Mouse (Mus musculus): ENCODE results near the gene Slamf8. TPM values are rescaled to one million over a fixed set of nuclear protein-coding genes. Genes with fewer than 3 reads are reported as not detected.

The Slamf8 gene
- total RNA-seq, 2 experiments from 2014 or later = 0.25 TPM; not detected in 1

GRCm38 (mm10) chr1:172546062-172546461, 44.3 kb downstream of the Slamf8 start:
- no peak for DNase-seq (ENCODE audit: low spot score)
- intact Hi-C loops (cut with DNase I) = no loop called here

- DNase-seq (ENCODE audit: low spot score) = no peak
- intact Hi-C loops (cut with DNase I) = no loop called here
Measured at GRCm38 (mm10) chr1:172540283-172540820, 50.0 kb downstream of the Slamf8 start.

GRCm38 (mm10) chr1:172539827-172540226, 50.5 kb downstream of the Slamf8 start:
- DNase-seq (ENCODE audit: low spot score) = no peak
- intact Hi-C loops (cut with DNase I) = no loop called here

- no peak for DNase-seq (ENCODE audit: low spot score)
- intact Hi-C loops (cut with DNase I) = no loop called here
Measured at GRCm38 (mm10) chr1:172535116-172535515, 55.3 kb downstream of the Slamf8 start.

GRCm38 (mm10) chr1:172532551-172532950, 57.8 kb downstream of the Slamf8 start:
- DNase-seq (ENCODE audit: low spot score) = no peak
- intact Hi-C loops (cut with DNase I) = loop anchor here (2.0 kb wide), 1 partner anchor 16 kb away; no protein-coding TSS in a partner anchor

Other genes with a start within 250 kb of the Slamf8 start
- under 1 TPM; 0.10 to 0.14 TPM for gene Kcnj10, start 249.4 kb downstream of the Slamf8 start, total RNA-seq (2021)
- 1 to 10 TPM; 4.4 to 4.5 TPM for gene Pigm, start 214.0 kb downstream of the Slamf8 start, total RNA-seq (2021)
- 1 to 10 TPM; 1.3 TPM for gene Slamf9, start 115.2 kb downstream of the Slamf8 start, total RNA-seq (2021)
- gene Igsf9, start 108.8 kb downstream of the Slamf8 start, total RNA-seq (2021) = under 1 TPM; 0.25 to 0.55 TPM
- gene Tagln2, start 90.5 kb downstream of the Slamf8 start, total RNA-seq (2021) = 10 to 100 TPM; 75.4 to 87.9 TPM
- gene Cfap45, start 69.8 kb downstream of the Slamf8 start, total RNA-seq (2021) = under 1 TPM; 0.34 to 0.39 TPM
- gene Vsig8, start 34.6 kb downstream of the Slamf8 start, total RNA-seq (2021) = not detected
- gene Fcrl6, start 12.0 kb upstream of the Slamf8 start, total RNA-seq (2021) = not detected
- 10 to 100 TPM; 10.4 to 11.1 TPM for gene Dusp23, start 42.4 kb upstream of the Slamf8 start, total RNA-seq (2021)
- gene Crp, start 107.5 kb upstream of the Slamf8 start, total RNA-seq (2021) = not detected

Measured in heart, postnatal 25 days (tissue).